Mouse (Mus musculus) kidney, postnatal 25 days (tissue): ENCODE data around the gene Sec14l1.
A peak's percentile ranks its signal among the peaks of the same experiment; 100 is the strongest.

Source experiments
- DNase-seq, 2 experiments: peaks; one replicate each; pipeline ENCODE4 v3.0.0; 2021; ENCODE audit warnings: mixed read lengths in 2 of 2

The Sec14l1 gene

DNA sequence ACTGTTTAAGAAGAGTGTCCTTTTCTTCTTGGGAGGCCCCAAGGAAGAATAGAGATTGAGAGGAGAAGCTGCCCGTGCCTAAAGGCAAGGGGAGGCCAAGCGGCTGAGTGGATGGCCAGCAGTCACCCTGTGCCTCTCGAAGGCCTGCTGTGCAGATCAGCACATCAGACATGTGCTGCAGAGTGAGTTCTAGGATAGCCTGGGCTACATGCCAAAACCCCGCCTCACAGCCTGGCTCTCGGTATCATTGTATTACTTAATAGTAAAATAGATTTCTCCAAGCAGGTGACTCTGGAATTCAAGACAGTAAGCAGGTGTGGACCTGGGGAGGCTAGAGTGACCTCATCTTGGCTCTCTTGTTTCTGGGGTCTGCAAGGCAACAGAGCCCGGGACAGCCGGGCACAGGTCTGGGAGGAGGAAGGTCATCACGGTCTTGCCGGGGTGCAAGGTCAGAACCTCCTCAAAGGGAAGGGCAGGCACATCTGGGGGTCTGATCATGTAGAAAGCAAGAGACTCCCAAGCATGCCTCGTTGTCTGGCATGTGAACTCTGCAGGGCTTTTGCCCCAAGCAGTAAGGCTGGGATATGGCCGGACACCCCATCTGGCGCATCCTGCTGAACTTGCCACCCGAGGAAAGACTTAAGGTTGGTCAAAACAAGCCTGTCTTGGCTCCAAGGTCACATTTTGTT is 44.4 kb downstream of the Sec14l1 start:
- no peak for DNase-seq

DNA sequence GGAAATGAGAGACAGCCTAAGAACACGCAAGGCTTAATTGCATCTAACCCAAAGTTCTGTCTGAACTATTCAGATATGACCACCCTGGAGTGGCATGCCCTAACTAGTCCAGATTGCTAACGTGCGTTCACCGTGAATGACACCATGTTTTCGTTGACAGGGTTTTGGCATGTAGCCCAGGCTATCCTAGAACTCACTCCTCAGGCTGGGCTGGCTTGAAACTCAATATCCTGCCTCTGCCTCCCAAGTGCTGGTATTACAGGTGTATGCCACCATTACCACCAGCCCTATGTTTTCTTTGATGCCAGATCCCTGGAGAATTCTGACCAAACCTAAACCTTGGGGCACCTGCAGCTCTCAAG is 45.0 kb downstream of the Sec14l1 start:
- DNase-seq = no peak

DNA sequence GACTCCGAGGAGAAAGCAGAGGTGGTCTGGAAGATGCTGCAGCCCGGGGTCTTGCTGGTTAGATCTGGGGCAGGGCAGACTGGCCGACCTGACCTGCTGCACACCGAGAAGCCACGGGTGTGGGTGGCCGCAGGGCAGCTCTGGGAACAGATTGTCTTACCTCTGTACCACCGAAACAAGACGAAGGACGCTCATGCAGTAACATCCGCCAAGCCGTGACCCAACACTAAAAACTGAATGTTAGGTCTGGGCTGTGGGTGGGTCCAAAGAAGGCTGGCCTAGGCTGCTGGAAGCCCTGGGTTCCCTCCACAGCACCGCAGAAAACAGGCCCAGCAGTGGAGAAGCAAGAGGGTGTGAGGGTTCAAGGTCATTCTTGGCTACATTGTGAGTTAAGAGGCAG is 45.8 kb downstream of the Sec14l1 start:
- DNase-seq = no peak

DNA sequence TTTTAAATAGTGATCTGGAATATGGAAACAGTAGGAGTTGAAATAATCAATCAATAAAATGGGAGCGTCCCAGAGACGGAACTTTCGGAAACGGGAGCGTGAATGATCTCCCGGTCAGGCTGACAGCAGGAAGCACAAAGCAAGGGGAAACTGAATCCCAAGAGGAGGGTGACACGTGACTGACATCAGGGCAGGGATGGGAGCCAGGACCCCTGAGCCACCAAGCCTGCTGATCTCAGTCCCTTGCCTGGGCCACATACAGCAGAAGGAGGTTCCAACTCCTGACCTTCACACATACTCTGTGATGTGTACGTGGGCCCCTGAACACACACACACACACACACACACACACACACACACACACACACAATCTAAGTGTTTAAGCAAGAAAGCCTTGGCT is 46.6 kb downstream of the Sec14l1 start:
- peak in 1 of 2 experiments; percentile 40 for DNase-seq

DNA sequence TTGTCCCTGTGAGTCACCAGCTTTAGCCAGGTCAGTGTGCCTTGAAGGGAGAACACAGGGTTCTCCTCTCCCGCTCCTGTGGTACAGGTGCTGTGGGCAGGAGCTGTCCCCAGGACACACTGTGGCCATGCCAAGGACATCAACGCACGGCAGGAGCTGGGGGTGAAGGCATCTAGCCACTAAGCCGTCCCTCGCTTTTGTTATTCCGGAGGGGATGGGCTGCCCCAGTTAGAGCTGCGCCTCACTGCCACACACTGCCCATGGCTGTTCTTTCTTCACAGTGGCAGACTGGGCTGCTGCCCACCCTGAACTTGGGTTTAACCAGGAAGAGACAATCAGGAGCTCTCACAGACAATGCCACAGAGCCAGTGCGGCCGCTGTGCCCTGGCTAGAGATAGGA is 48.1 kb downstream of the Sec14l1 start:
- DNase-seq = no peak

DNA sequence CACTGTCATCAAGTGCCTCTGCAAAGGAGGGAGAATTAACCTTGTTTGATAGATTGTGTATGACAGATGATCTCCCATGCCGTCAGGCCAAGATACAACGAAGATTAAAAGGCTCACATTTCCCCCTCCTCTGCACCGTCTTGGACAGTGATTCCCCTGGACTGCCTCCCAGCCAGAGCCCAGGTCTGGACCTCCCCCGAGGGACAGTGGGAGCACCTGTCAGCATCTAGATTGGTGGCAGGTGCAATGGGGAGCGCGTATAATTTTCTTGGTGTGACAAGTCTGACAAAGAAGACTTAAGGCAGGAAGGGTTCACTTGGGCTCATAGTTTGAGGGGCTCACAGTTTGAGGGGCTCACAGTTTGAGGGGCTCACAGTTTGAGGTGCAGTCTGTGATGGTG is 48.8 kb downstream of the Sec14l1 start:
- no peak for DNase-seq

DNA sequence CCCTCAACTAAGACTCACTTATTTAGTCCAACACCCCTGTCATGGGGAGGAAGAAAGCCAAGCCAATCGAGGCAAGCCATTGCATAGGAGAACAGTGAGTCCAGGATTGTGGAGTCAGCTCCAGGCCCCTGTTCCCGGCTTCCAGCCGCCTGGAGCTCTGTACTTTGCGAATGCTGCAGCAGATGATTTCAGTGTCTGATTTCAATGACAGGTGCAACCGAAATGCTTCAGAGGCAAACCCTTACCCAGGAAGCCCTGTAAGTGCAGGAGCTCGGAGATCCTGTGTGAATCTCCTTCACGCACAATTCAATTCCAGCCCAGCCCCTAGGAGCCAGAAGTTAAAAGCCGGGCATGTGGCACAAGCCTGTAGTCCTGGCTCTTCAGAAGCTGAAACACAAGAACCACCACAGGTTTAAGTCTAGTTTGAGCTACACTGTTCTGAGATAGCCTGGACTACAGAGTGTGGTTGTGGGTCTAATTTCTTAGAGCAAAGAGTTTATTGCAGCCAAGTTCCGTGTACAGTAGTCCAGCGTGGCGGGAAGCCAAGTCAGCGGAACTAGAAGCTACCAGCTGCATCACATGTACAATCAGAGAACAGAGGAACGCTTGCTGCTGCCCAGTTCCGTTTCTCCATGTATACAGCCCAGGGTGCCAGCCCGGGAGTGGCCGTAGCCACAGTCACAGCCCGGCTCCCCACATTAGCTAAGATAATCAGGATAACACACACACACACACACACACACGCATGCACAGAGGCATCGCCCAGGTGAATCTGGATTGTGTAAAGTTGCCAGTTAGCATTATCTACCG is 53.5 kb downstream of the Sec14l1 start:
- peak in 1 of 2 experiments; percentile 30 for DNase-seq

DNA sequence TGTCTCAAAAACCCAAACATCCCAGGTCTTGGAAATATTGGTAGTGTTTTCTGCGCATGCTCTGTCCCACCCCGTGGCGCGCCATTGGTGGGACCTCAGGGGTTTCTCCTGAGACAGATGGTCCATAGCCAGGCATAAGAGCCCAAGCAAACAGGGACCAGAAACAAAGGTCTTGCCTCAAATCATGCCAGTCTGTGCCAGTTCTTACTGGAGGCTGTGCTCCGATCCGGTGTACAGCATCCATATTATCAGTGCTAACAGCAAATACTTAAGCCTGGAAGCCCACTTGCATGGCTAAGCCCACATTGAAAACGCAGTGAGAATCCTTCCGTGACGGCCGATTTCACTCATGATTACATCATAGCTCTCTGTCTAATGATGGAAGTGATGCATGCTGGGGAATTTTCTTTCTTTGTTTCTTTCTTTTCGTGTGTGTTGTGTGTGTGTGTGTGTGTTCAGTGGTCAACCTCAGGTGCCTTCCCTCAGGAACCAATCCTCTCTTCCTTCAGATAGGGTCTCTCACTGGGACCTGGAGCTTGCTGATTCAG is 54.2 kb downstream of the Sec14l1 start:
- no peak for DNase-seq

DNA sequence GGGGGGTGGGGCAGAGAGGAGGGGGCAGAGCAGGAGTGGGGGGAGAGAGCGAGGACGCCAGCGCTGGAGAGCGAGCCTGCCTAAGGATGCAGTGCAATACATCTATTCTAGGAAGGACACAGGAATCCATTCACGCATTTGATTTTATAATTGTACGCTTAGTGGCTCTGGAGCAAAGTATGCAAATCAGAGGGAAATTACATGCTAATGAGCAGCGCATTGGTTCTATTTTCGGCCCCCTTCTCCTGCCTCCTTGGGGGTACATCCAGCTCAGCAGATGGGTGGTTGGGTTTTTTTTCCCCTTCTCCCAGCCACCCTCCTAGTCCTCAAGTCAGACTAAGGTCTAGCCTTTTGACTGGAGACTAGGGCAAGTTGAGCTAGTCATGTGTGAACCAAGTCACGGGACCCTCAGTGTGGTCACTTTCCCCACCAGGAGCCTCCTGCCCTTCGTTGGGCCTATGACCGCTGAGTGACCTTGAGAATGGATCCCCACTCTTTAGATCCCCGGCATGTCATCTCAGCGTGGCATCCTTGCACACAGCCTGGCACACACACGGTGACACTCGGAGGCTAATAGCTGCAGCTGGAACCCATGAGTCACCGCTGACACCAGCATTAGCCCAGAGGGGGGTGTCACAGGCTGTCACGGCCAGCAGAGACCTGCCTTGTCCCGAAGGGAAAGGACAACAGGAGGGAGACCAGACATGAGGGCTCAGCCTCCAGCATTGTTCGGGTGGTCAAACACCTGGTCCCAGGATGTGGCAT is 55.0 kb downstream of the Sec14l1 start:
- no peak for DNase-seq

DNA sequence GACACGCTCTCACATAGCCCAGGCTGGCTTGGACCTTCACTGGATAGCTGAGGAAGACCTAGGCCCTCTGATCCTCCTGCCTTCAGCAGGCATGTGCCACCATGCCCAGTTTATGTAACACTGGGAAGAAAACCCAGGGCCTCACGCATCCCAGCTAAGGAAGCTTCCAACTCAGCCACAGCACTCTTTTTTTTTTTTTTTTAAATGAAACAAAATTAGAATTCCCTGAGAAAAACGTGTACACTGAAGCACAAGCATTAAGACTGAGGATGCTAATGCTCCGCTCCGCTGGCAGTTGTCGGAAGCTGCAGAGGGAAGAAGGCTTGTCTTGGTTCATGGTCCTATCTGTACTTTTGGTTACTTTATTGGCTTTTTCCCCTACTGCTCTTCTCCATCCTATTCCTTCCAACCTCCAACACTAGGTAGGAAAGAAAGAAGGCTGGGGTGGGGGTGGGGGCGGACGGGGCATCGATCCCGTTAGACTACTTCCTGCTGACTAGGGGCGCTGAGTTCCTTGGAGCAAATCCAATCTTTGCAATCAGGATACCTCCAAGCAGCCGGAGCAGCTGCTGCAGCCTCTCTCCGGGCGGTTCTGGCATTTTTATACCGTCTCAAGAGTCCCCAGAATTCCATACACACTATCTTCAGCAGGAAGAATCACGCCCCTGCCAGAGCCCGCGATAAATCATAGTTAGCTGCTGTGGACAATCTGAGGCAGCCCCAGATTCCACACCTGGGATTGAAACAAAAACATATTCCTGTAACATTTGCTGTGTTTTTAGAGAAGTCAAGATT is 59.3 kb downstream of the Sec14l1 start:
- peak in 1 of 2 experiments; percentile 17 for DNase-seq

DNA sequence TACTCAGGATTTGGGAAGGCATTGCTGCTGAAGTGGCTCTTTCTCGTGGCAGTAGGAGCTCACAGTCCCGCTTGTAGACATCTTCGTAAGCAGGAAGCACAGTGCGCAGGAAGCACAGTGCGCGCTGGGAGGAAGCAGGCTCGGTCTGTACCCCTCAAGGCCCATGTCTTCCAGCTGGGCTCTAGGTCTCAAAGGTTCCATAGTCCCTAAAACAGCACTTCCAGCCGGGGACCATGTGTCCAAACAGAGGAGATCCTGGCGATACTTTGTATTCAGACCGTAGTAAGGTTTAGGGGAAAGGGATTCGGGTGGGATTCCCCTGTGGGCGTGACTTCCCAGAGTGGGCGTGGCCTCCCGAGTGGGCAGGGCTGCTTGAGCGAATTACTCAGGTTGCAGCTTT is 60.0 kb downstream of the Sec14l1 start:
- DNase-seq = peak; percentile 48 to 68

DNA sequence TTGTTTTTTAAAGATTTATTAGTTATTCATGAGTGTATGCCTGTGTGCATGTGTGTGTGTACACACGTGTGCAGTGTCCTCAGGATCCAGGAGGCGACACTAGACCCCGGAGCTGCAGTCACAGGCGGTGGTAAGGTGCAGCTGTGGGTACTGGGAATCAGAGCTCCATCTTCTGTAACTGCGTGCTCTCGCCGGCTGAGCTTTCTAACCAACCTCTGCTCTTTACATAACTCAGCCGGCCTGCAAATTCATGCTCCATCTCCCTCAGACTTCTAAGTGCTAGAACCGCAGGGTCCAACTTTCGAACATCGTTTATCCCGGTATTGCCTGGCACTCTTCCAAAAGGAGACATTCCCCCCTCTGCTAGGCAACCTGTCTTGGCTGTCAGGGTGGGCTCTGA is 60.5 kb downstream of the Sec14l1 start:
- DNase-seq = no peak

DNA sequence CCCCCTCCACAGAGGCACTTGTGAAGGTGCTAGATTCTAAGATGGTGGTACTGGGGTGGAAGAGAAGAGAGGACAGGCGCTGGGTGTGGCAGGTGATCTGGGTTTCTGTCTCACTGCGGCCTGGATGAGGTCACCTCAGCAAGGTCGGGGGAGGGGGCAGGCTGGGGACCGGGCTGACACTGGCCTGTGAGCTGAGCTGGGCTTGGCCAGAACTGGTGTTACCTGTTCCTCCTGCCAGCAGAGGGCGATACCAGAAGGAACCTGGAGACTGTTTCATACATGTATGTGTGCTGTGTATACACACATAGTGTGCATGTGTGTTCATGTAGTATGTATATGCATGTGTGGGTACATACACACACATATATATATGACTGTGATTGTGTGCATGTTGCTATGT is 61.3 kb downstream of the Sec14l1 start:
- DNase-seq = peak in 1 of 2 experiments; percentile 64

DNA sequence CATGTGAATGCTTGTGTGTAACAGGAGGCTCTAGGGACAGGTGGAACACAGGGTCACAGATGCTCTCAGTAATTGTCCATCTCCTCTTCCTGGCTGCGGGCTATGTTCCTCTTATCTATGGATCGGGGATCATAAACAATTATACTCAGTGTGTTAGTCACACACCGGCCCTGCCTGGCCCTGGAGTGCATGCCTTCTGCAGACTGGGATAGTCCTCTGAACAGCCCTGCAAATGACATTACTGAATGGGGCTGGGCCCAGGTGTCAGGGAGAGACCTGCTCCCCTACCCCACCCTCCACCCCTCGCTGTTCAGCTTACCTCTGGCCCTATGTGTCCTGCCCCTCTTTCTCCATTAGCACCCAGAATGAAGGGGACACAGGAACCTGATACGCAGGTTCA is 61.9 kb downstream of the Sec14l1 start:
- DNase-seq = no peak

DNA sequence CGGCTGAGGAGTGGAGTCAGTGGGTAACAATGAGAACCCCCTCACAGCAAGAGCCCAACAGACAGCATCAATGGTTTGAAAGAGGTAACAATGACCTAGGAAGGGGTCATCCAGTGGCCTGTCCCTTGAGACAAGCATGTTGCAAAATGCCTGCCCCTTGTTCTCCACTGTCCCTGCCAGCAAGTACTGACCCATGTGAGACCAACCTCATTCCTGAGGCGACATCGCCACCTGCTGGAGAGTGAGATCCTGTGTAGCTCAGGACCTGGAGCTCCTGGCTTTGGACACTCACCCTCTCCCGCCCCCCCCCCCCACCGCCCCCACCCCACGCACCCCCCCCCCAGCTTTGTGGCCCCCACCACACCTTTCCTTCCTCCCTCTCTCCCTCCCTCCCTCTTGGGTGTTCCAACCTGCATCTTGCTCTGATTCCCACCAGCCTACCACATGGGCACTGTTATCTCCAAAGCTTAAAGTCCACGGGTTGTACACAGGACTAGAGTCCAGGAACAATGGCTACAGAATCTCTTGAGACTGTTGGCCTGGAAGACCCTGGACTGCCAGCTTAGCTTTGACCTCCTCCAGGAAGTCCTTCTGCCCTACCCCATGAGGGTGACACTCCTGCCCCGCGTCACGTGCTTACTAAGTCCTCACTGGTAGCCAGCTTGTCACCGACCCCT is 62.5 kb downstream of the Sec14l1 start:
- DNase-seq = peak; percentile 93 to 97

DNA sequence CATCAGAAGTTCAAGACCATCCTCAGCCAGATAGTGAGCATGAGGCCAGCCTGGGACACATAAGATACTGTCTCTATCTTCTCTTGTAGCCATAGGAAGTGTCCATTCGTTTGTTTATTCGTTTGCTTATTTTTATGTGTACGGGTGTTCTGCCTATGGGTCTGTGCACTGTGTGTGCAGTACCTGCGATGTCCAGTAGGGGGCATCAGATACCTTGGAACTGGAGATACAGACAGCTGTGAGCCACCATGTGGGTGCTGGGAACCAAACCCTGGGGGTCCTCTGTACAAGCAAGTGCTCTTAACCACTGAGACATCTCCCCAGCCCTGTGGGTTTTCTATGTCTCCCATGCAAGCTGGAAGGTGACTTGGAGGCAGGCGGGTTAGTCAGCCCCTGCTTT is 64.9 kb downstream of the Sec14l1 start:
- DNase-seq = no peak

DNA sequence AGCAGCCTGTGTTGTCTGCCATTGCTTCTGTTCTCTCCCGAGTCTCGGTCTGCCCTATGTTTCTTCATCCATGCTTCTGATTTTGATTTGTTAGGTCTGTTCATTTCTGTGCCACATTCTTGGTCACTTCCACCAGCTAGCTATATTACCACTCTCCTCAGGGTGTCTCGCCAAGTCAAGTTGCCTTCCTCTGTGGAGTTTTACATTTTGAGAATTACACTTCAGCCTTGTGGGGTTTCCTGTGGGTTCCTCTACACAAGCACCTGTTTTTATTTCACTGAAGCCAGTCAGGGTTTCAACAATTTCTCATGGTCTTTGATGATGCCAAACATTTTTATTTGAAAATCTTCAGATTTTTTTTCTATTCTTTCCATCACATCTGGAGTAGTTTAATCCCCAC is 67.8 kb downstream of the Sec14l1 start:
- DNase-seq = no peak

DNA sequence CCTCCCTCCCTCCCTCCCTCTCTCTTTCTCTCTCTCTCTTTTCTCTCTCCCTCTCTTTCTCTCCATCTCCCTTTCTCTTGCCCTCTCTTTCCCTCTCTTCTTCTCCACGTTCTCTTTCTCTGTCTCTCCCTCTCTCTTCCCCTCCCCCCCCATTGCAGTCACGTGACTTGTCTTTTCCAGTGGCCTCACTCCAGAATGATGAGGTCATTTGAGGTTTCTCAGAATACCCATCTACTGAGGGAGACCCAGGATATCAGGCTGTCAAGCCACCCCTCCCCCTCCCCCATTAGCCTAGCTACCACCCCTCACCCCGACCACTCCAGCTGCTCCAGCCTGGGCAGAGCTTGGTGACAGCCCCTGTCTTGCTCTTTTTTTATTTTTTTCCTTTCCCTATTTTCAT is 68.3 kb downstream of the Sec14l1 start:
- DNase-seq = no peak

DNA sequence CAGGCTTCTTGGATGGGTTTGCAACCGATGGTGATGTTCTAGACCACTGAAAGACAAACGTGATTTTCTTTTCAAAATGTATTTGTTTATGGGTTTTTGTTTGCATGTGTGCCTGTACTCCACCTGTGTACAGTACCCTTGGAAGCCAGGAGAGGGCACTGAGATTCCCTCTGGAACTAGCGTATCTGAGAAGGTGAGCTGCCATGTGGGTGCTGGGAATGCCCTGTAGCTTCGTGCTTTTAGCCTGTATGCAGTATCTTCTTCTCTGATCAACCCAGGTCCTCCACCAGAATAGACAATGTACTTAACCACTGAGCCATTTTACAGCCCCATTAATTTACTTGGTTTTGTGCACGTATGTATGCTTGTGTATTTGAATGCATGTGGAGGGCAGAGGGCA is 68.9 kb downstream of the Sec14l1 start:
- DNase-seq = no peak

DNA sequence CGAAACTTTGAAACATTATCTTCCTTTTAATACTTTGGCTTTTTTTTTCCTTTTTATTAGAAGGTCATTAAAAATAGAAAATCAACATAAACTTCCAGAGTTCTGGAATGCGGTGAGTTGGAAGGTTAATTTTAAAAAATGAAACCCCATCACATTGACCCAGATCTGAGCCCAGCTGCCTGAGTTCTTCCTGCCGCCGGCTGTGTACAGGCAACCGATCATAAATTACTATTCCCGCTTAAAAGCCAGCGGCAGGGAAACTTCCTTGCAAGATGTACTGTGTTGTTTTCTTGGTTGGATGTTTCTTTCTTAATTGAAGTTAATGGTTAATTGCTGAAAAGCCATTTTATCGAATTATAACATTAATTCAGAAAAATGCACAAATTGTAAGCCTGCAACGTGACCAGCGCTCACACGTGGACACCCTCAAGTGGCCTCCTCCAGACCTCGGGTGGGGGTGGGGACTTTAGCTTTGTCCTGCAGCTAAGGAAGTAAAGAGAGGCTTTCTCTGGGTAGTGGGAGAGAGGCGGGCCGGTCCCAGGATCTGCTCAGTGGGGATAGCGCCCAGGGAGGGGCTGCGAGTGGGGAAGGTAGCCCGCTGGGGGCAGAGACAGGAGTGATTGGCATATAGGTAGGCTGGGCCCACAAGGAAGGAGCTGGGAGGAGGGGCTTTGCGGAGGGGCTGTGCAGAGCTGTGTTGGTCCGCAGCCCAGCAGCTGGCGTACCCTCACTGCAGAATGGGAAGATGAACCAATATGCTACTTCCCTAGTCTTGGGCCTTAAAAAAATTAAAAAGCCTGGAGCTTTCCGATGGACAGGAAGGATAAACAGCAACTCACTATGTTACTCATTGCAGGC is 70.3 kb downstream of the Sec14l1 start:
- DNase-seq = peak; percentile 55 to 66

DNA sequence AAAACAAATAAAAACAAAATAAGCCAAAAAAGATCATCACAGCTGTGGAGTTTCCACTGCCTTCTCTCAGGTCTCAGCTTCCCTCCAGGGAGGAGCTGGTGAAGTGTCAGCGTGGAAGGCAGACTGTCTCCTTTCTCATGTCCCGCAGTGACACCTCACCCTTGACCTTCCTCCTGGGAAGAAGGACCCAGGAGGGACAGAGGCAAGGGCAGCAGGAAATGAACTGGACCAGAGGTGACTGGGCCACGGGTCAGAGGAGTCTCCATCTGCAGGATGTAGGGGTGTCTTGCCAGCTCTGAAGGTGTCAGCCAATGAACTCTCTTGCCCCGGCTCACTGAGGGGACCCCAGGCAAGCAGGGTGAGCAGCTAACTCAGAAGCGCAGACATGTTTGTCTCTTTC is 76.6 kb downstream of the Sec14l1 start:
- DNase-seq = peak; percentile 45 to 70
